Mouse (Mus musculus): ENCODE results near the gene Bzw1.

DNA sequence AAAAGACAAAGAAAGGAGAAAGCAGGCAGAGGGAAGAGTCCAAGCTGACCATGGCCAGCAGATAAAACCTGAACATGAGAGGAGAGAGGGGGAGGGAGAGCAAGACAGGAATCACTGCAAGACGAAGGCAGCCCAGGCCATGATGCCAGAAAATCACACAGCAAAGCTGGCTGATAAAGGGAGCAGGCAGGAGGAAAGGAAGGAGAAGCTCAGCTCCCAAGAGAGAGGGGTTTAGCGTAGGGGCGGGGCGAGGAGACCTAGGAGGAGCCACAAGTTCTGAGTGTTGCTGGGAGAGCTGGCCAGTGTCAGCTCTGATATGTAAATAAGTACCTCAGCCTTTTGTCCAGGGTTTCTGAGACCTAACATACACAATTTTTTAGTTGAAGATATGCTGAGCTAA is 30.4 kb upstream of the Bzw1 start:
- TF ChIP-seq CTCF (IDR thresholded peaks at IDR 0.05; ENCODE audit: borderline replicate concordance, insufficient read depth, low read depth, low read length) = no peak
- TF ChIP-seq POLR2A (IDR thresholded peaks at IDR 0.05; ENCODE audit: borderline replicate concordance, insufficient read depth, low read length) = no peak

Data from cerebellum, adult 2 months (tissue).